Comparison of ENCODE assay signal across 8 mouse cellular contexts in genomic region chr11:88955217-88955969, GRCm38 (mm10). TPM values are rescaled to one million over a fixed set of nuclear protein-coding genes. Genes with fewer than 3 reads are reported as not detected.
DNase-seq lines count a peak whose midpoint lies in the region; ATAC-seq lines count a peak whose summit lies in the region.

Gene Scpep1, minus strand, starts transcription at chr11:88955465.

- H3K36me3 ChIP-seq in forebrain, embryonic 14.5 days (ENCODE audit: control insufficient read depth, insufficient read depth, low read length) = peaks cover 8% of the 10 kb centered on the region; the same call in 1 of the 2 replicates
- no peaks in the 10 kb centered on the region for H3K36me3 ChIP-seq in neural tube, embryonic 15.5 days

- H3K4me1 ChIP-seq in forebrain, embryonic 14.5 days (ENCODE audit: control insufficient read depth, insufficient read depth, low read length) = no peaks in the 10 kb centered on the region
- H3K4me1 ChIP-seq in neural tube, embryonic 15.5 days = peaks cover 20% of the 10 kb centered on the region

- WGBS in forebrain, embryonic 14.5 days = 5% methylated on average over 34 of the region's 34 CpGs
- WGBS in neural tube, embryonic 15.5 days = 4% methylated on average over 34 of the region's 34 CpGs

- peak; percentile 96 for DNase-seq in ES-CJ7 (ENCODE audit: low read depth, low spot score)
- peak; percentile 96 for DNase-seq in cerebellum, adult 11 months
- peak; percentile 96 for DNase-seq in forebrain, embryonic 14.5 days (ENCODE audit: low spot score)
- peak; percentile 97 to 98 for DNase-seq in heart, postnatal 14 days
- peak; percentile 97 for DNase-seq in layer of hippocampus, adult 11-12 months (ENCODE audit: low spot score)
- peak; percentile 97 to 98 for DNase-seq in lung, adult 18-20 months
- DNase-seq in testis, postnatal 14 days (ENCODE audit: low spot score) = peak; percentile 94

- peak within 1 kb of the TSS; percentile 66 for H3K9ac ChIP-seq in forebrain, embryonic 14.5 days (ENCODE audit: low read length)
- H3K9ac ChIP-seq in neural tube, embryonic 15.5 days (replicated peaks) = peak within 1 kb of the TSS; percentile 56

- intact Hi-C loops in heart, postnatal 14 days (cut with DNase I) = loop anchor here (1.0 to 5.0 kb wide), 3 partner anchors 48 to 107 kb away; partner anchors contain the start of gene Akap1

- no peaks in the 10 kb centered on the region for H3K27me3 ChIP-seq in forebrain, embryonic 14.5 days (replicated peaks; ENCODE audit: control insufficient read depth, insufficient read depth, low read length)
- no peaks in the 10 kb centered on the region for H3K27me3 ChIP-seq in neural tube, embryonic 15.5 days (replicated peaks)

- H3K4me2 ChIP-seq in forebrain, embryonic 14.5 days (ENCODE audit: low read length) = peak within 1 kb of the TSS; percentile 61
- peak within 1 kb of the TSS; percentile 59 for H3K4me2 ChIP-seq in neural tube, embryonic 15.5 days

- H3K9me3 ChIP-seq in forebrain, embryonic 14.5 days (replicated peaks; ENCODE audit: control insufficient read depth, low read length) = no peaks in the 10 kb centered on the region
- H3K9me3 ChIP-seq in neural tube, embryonic 15.5 days (replicated peaks) = no peaks in the 10 kb centered on the region

- ATAC-seq in forebrain, embryonic 14.5 days = peak; percentile 98
- ATAC-seq in neural tube, embryonic 15.5 days (ENCODE audit: low FRiP score) = peak; percentile 96

- no peak within 1 kb of the TSS for H3K27ac ChIP-seq in forebrain, embryonic 14.5 days (ENCODE audit: low read depth, low read length)
- peak within 1 kb of the TSS; percentile 64 for H3K27ac ChIP-seq in neural tube, embryonic 15.5 days (replicated peaks)

- H3K4me3 ChIP-seq in forebrain, embryonic 14.5 days (ENCODE audit: low read depth, low read length) = peak within 1 kb of the TSS; percentile 36
- H3K4me3 ChIP-seq in neural tube, embryonic 15.5 days (replicated peaks) = peak within 1 kb of the TSS; percentile 56

RNA-seq across cellular contexts. Expression of gene Scpep1, which starts in this region (rescaled TPM):
- 31.4 and 36.8 TPM in 2 replicates for polyA plus RNA-seq in forebrain, embryonic 14.5 days (2014; fragmentation: Nextera tagmentation; extraction: Ambion mirVana)
- total RNA-seq in heart, postnatal 14 days (2021) = 10 to 100 TPM; 22.1 to 25.2 TPM
- 29.6 and 35.0 TPM in 2 replicates for polyA plus RNA-seq in neural tube, embryonic 15.5 days (2015; fragmentation: Nextera tagmentation; extraction: Ambion mirVana)
